Mouse (Mus musculus) erythroblast, embryonic 14.5 days (primary cell): Measurements from ENCODE around the gene Gm38100. TPM values are rescaled to one million over a fixed set of nuclear protein-coding genes. Genes with fewer than 3 reads are reported as not detected.

Experiments used
- H3K27me3 ChIP-seq: 2 replicates; pipeline ENCODE4 v1.6.1; 2012; ENCODE audit warnings: inconsistent platforms; ENCODE audit not compliant: control insufficient read depth
- H3K36me3 ChIP-seq: 2 replicates; pipeline ENCODE4 v1.6.1; 2012; ENCODE audit warnings: mild to moderate bottlenecking, inconsistent platforms; ENCODE audit not compliant: control insufficient read depth
- H3K4me1 ChIP-seq: 2 replicates; pipeline ENCODE4 v1.6.1; 2012; ENCODE audit warnings: inconsistent platforms; ENCODE audit not compliant: control insufficient read depth
- H3K4me3 ChIP-seq: replicated peaks from 2 replicates; pipeline ENCODE3; 2012; ENCODE audit warnings: moderate library complexity, mild to moderate bottlenecking, inconsistent platforms
- H3K9me3 ChIP-seq: 2 replicates; pipeline ENCODE4 v1.6.1; 2012; ENCODE audit warnings: low read length, inconsistent platforms, mixed read lengths; ENCODE audit not compliant: control insufficient read depth
- GATA1 ChIP-seq: IDR thresholded peaks from 2 replicates; pipeline ENCODE4 v1.6.1; 2012; ENCODE audit warnings: low read length, inconsistent platforms, mixed read lengths
- TAL1 ChIP-seq: IDR thresholded peaks from 3 replicates; pipeline ENCODE4 v1.6.1; 2012; ENCODE audit warnings: low read length, inconsistent platforms, mixed read lengths
- polyA plus RNA-seq: library from polyadenylated mRNA; stranded (reverse); fragments of >175 nt; gene quantifications from 2 replicates; pipeline ENCODE4 v1.2.3, GENCODE M21; 2012

The Gm38100 gene
- polyA plus RNA-seq, 1 experiment: not detected

DNA sequence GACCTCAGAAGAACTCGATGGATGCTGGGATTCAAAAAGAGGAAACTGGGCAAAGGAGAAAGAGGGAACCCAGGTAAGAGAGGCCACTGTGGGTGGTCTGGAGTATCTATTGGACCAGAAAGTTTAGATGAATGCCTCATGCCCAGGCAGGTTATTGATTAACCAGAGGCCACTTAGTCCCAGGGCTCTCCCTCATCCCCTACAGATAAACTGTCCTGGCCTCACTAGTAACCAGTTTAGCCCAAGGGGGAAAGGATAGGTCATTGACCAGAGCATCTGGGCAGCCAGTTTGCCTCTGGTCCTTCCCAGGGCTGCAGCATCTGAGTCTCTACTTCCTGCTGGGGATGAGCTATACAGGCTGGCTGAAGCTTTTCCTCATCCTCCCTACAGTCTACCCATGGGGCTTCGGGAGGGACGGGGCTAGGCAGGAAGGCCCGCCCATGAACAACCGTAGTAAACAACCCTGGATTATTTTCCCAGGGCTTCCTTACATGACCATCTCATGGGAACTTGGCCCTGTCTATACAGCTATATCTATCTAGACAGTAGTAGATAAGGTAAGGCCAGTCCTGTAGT lies 6.3 kb upstream of the Gm38100 start:
- TF ChIP-seq TAL1 (no peak), GATA1 (no peak)
- Histone ChIP-seq H3K27me3 (no peaks in the 10 kb centered on the region), H3K36me3 (peaks cover 22% of the 10 kb centered on the region), H3K4me3 (no peak overlapping the region), H3K9me3 (no peaks in the 10 kb centered on the region), H3K4me1 (peaks cover 11% of the 10 kb centered on the region)

DNA sequence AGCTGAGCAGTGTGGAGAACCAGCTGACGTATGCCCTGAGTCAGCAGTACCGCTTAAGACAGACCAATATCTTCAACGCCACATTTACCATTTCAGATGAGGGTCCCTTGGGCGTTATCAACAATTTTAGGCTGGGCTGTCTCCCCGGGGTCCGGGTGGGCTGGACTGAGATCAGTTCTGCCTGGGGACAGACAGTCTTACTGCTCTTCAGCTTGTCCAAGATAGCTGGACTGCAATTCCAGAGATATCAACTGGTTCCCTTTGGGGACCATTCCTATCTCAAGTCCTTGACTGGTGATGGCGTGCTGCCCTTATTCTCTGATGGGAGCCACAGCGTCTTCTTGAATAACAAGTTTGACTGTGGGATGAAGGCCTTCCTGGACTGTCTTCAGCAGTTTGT lies 962 bp downstream of the Gm38100 start:
- TF ChIP-seq TAL1 (no peak), GATA1 (no peak)
- Histone ChIP-seq H3K27me3 (no peaks in the 10 kb centered on the region), H3K4me1 (no peaks in the 10 kb centered on the region), H3K9me3 (no peaks in the 10 kb centered on the region), H3K4me3 (no peak overlapping the region), H3K36me3 (no peaks in the 10 kb centered on the region)

GRCm38 (mm10) chr1:175923848-175924787 lies 4.0 kb downstream of the Gm38100 start:
- Histone ChIP-seq H3K4me1 (no peaks in the 10 kb centered on the region), H3K27me3 (no peaks in the 10 kb centered on the region), H3K9me3 (no peaks in the 10 kb centered on the region), H3K36me3 (no peaks in the 10 kb centered on the region), H3K4me3 (no peak overlapping the region)
- TF ChIP-seq TAL1 (no peak), GATA1 (no peak)

DNA sequence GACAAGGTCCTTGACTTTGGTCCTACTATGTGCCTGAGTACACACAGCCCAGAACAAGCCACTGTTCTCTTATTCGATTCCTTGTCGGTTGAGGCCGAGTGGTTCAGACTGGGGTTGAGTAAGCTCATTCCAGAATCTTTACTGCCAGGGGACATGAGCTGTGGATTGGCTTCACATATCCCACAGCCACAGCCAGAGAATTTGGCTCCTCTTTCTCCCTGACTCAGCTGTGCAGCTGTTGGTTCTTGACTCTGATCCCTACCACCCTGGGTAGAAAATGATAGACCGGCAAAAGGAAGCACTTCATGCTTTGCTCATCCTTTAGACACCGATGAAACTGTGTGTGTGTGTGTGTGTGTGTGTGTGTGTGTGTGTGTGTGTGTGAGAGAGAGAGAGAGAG lies 11.3 kb downstream of the Gm38100 start:
- Histone ChIP-seq H3K9me3 (no peaks in the 10 kb centered on the region), H3K4me3 (no peak overlapping the region), H3K4me1 (no peaks in the 10 kb centered on the region; the same call in 1 of the 2 replicates), H3K36me3 (no peaks in the 10 kb centered on the region), H3K27me3 (no peaks in the 10 kb centered on the region)
- no peak for TF ChIP-seq GATA1
- no peak for TF ChIP-seq TAL1

DNA sequence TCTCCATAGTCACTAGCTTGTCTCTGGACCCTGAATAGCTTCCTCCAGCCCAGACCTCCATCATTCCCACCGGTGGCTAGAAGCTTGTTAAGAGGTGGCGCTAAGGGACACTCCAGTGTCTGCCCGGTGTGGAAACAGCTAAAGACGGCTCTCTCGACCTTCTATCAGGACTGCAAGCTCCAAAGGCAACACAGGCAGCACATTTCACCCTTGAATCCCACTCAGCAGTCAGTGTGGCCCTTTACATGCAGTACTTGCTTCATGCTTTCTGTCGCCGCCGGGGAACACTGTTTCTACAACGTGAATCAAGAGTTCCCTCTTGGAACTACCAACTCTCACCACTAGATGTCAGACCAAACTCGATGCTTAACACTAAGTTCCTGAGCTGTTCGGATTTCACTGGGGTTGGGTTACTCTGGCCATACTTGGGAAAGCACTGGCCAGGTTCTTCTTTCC lies 16.2 kb downstream of the Gm38100 start:
- H3K27me3 ChIP-seq: no peaks in the 10 kb centered on the region
- H3K9me3 ChIP-seq: no peaks in the 10 kb centered on the region; the same call in 1 of the 2 replicates
- TF ChIP-seq TAL1: no peak
- TF ChIP-seq GATA1: no peak
- H3K4me3 ChIP-seq: no peak overlapping the region
- no peaks in the 10 kb centered on the region for H3K36me3 ChIP-seq
- no peaks in the 10 kb centered on the region; the same call in 1 of the 2 replicates for H3K4me1 ChIP-seq

DNA sequence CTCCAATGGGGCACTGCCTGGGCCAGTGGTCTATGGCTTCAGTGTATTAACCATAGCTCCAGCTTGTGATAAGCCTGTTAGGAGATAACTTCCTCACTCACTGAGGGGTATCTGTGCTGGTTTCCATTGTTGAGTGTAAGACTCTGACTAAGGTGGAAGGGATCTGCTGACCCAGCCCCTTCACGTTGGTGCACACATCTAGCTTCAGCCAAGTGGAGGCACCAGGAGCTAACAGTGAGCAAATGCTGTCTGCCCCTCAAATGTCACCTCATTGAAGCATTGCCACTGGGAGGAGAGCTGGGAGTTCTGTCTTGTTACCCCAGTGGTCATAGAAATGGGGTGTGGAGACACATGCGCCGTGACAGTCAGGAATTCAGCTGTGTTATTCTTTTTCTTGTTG lies 18.6 kb downstream of the Gm38100 start:
- H3K9me3 ChIP-seq: no peaks in the 10 kb centered on the region; the same call in 1 of the 2 replicates
- H3K27me3 ChIP-seq: no peaks in the 10 kb centered on the region
- no peaks in the 10 kb centered on the region; the same call in 1 of the 2 replicates for H3K4me1 ChIP-seq
- TF ChIP-seq GATA1 (no peak), TAL1 (no peak)
- H3K36me3 ChIP-seq: no peaks in the 10 kb centered on the region
- H3K4me3 ChIP-seq: no peak overlapping the region

GRCm38 (mm10) chr1:175943168-175943567 lies 23.0 kb downstream of the Gm38100 start:
- Histone ChIP-seq H3K4me3 (no peak overlapping the region), H3K27me3 (no peaks in the 10 kb centered on the region), H3K9me3 (no peaks in the 10 kb centered on the region), H3K36me3 (no peaks in the 10 kb centered on the region), H3K4me1 (no peaks in the 10 kb centered on the region)
- TF ChIP-seq TAL1 (no peak), GATA1 (no peak)

- no peaks in the 10 kb centered on the region for H3K27me3 ChIP-seq
- TF ChIP-seq GATA1 (no peak), TAL1 (no peak)
- no peaks in the 10 kb centered on the region for H3K36me3 ChIP-seq
- no peaks in the 10 kb centered on the region for H3K4me1 ChIP-seq
- H3K9me3 ChIP-seq: no peaks in the 10 kb centered on the region
- H3K4me3 ChIP-seq: no peak overlapping the region
Observed at GRCm38 (mm10) chr1:175946718-175947315, 26.7 kb downstream of the Gm38100 start.

DNA sequence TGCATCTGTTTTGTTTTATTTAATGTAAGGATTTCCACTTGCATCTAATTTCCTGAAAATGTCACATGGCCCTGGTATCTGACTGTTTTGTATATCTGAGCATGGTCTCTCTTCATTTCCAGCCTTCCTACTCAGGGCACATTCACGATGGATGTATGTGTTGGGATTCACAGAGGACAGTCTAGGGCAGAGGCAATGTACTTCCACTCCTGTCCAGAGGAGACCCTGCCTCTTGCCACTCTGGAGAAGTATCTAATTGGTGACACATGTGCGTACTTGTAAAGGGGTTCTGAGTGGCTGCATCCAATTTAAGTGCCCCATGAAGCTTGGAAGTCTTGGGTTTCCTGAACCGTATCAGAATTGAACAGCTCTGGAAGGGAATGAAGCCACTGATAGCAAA lies 30.3 kb downstream of the Gm38100 start:
- no peaks in the 10 kb centered on the region for H3K27me3 ChIP-seq
- H3K4me3 ChIP-seq: no peak overlapping the region
- no peak for TF ChIP-seq GATA1
- TF ChIP-seq TAL1: no peak
- no peaks in the 10 kb centered on the region for H3K36me3 ChIP-seq
- no peaks in the 10 kb centered on the region for H3K4me1 ChIP-seq
- no peaks in the 10 kb centered on the region for H3K9me3 ChIP-seq
